Mouse (Mus musculus) heart, postnatal 0 days (tissue): ENCODE measurements at regions not wholly inside any gene's neighbourhood (a gene's known extent, or its start where the extent isn't known, plus 50 kb on each side); places are given as distances from the start of the nearest gene placed in this dataset.

ENCODE experiments used
- ATAC-seq: fragments of 200-750 bp; cut with Nextera tagmentation; 2 replicates; pipeline ENCODE4 v1.8.0; 2017; ENCODE audit warnings: low read depth, moderate number of reproducible peaks, moderate library complexity; ENCODE audit not compliant: insufficient read depth
- DNase-seq: peaks from one replicate; pipeline ENCODE4 v3.0.0-alpha.2; 2016; ENCODE audit warnings: low spot score
- H3K27ac ChIP-seq: fragments of 300-500 bp; sonication (generic); 2 replicates; pipeline ENCODE4 v1.5.1; 2014; ENCODE audit warnings: low read depth, mild to moderate bottlenecking
- H3K27me3 ChIP-seq: fragments of 300-500 bp; sonication (generic); 2 replicates; pipeline ENCODE4 v1.6.1; 2014; ENCODE audit warnings: low read length, mixed read lengths; ENCODE audit not compliant: control insufficient read depth, insufficient read depth
- H3K36me3 ChIP-seq: fragments of 300-500 bp; sonication (generic); replicated peaks from 2 replicates; pipeline ENCODE4 v1.6.1; 2014; ENCODE audit warnings: low read length, mixed read lengths; ENCODE audit not compliant: control insufficient read depth, insufficient read depth
- H3K4me1 ChIP-seq: fragments of 300-500 bp; sonication (generic); 2 replicates; pipeline ENCODE4 v1.6.1; 2014; ENCODE audit warnings: antibody characterized with exemption; ENCODE audit not compliant: control insufficient read depth, insufficient read depth
- H3K4me2 ChIP-seq: fragments of 300-500 bp; sonication (generic); 2 replicates; pipeline ENCODE4 v1.6.1; 2014; ENCODE audit warnings: low read depth, mild to moderate bottlenecking, low read length, moderate library complexity
- H3K4me3 ChIP-seq: fragments of 300-500 bp; sonication (generic); 2 replicates; pipeline ENCODE4 v1.5.1; 2014; ENCODE audit warnings: low read depth, low read length
- H3K9ac ChIP-seq: fragments of 300-500 bp; sonication (generic); replicated peaks from 2 replicates; pipeline ENCODE4 v1.6.1; 2014; ENCODE audit warnings: low read depth, low read length, mixed read lengths
- H3K9me3 ChIP-seq: fragments of 300-500 bp; sonication (generic); replicated peaks from 2 replicates; pipeline ENCODE4 v1.6.1; 2016; ENCODE audit warnings: low read length; ENCODE audit not compliant: control insufficient read depth
- CTCF ChIP-seq: IDR thresholded peaks from 2 replicates; pipeline ENCODE4 v1.5.1; 2016; ENCODE audit warnings: antibody characterized with exemption, control low read depth, low read depth
- EP300 ChIP-seq: IDR thresholded peaks from 2 replicates; pipeline ENCODE4 v1.6.1; 2016; ENCODE audit warnings: antibody characterized with exemption, low read depth
- WGBS: fragments of 180-500 bp; shearing (Covaris S2); extraction: QIAGEN DNeasy Blood & Tissue Kit; methylation state at CpG from one replicate; pipeline ENCODE4 v1.1.7; 2014; 5-methylcytosine and 5-hydroxymethylcytosine counted together

DNA sequence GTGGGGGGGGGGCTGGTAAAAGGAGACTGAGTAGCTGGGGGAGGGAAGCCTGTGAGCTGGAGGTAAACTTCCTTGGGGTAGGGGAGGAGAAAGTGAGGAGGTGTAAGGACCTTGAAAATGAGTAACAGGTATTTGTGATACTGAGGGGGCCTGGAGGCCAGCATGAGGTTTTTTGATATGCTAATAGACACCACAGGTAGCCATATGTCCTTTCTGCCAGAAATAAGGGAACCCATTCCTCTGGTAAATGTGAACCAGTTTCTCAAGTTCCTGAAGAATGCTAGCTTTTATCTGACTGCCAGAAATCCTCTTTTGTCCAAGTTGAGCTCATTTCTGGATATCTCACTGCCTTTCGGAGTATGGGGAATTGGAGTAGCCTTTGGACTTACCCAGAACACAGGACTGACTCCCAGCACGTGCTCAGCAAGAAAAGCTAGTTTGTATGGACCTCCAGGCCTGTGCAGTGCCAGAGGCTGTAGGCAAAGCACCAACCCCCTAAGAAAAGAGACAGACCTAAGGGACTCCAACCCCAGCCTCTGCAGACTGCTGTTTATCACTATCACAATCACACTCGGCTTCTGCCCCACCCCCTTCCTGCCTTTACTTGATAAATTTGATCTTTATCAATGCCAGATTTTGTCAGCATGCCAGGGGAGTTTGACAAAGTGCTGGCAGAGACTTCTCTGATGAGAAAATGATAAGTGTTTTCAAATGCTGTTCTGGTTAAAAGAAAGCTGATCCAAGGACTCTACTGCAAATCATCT, 552.0 kb upstream of the Intu start:
- no peak for ATAC-seq
- WGBS = 26% methylated on average over 3 of the region's 3 CpGs
- Histone ChIP-seq H3K4me1 (no peaks in the 10 kb centered on the region), H3K4me3 (no peak overlapping the region), H3K36me3 (no peaks in the 10 kb centered on the region), H3K27me3 (no peaks in the 10 kb centered on the region), H3K27ac (no peak overlapping the region), H3K9ac (no peak overlapping the region), H3K4me2 (no peak overlapping the region), H3K9me3 (no peaks in the 10 kb centered on the region)
- TF ChIP-seq CTCF (no peak), EP300 (no peak)
- no peak for DNase-seq

DNA sequence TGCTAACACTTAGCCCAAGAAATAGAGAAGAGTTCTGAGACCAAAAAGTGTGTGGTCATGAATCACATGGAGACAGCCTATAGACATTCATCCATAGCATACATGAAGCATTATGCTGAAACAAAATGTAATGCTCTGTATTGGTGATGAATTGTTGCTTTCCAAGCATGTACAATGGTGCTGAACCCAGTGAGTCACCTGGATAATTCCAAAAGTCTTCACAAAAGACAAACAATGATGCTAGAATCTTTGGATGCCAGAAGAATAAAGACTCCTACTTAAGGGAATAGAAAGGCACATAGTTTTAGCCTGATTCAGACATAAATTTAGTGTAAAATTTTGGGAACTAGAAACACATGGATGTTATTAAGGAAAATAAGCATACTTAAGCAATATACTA, 548.4 kb upstream of the Intu start:
- Histone ChIP-seq H3K36me3 (no peaks in the 10 kb centered on the region), H3K27me3 (no peaks in the 10 kb centered on the region), H3K4me2 (no peak overlapping the region), H3K27ac (no peak overlapping the region), H3K4me1 (no peaks in the 10 kb centered on the region), H3K9ac (no peak overlapping the region), H3K4me3 (no peak overlapping the region), H3K9me3 (no peaks in the 10 kb centered on the region)
- ATAC-seq (no peak), DNase-seq (no peak)
- TF ChIP-seq CTCF (no peak), EP300 (no peak)

DNA sequence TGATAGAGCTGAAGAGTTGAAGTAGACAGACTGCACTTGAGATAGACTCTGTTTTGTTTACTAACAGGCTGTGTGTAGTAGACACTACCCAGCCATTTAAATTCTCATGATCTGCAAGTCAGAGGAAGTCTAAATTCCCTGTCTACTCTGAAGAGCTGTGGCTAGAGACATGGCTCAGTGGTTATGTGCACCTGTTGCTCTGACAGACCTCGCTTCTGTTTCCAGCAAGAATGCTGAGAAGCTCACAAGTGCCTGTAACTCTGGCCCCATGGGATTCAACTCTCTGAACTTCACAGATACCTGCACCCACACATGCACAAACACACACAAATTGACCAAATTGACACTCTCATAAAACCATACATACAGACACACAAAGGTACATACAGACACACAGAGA, 543.4 kb upstream of the Intu start:
- no peaks in the 10 kb centered on the region for H3K27me3 ChIP-seq

DNA sequence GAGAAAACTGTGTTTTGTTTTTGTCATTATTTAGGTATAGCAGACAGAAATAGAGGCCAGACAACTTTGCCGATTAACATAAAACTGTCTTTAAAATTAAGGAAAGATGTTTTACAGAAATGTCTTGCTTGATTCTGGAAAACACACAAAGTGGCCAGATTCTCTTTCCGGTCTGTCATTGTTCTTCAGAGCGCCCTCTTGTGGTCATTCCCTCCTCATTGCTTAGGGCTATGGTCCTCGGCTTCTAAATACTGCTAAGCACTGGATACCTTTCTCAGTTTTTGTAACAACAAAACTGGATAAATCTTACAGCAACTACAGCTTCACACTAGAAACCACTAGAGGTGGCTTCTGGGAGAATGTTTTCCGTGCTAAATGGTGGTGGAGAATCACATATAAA, 532.5 kb upstream of the Intu start:
- DNase-seq = peak; percentile 15
- WGBS = 33% methylated on average over 5 of the region's 5 CpGs
- no peak overlapping the region for H3K4me2 ChIP-seq
- TF ChIP-seq CTCF (peak; percentile 60), EP300 (no peak)
- H3K27ac ChIP-seq = no peak overlapping the region
- no peak overlapping the region for H3K9ac ChIP-seq
- H3K4me1 ChIP-seq = no peaks in the 10 kb centered on the region
- no peak overlapping the region for H3K4me3 ChIP-seq
- ATAC-seq = no peak
- H3K27me3 ChIP-seq = no peaks in the 10 kb centered on the region
- H3K9me3 ChIP-seq = no peaks in the 10 kb centered on the region
- no peaks in the 10 kb centered on the region for H3K36me3 ChIP-seq

More for the DNA sequence above, 543.4 kb upstream of the Intu start:
- H3K4me1 ChIP-seq = no peaks in the 10 kb centered on the region
- H3K4me3 ChIP-seq = no peak overlapping the region
- H3K4me2 ChIP-seq = no peak overlapping the region
- H3K27ac ChIP-seq = no peak overlapping the region
- H3K9me3 ChIP-seq = no peaks in the 10 kb centered on the region
- no peak overlapping the region for H3K9ac ChIP-seq
- ATAC-seq (no peak), DNase-seq (no peak)
- 85% methylated on average over 1 of the region's 1 CpGs for WGBS
- H3K36me3 ChIP-seq = no peaks in the 10 kb centered on the region
- TF ChIP-seq EP300 (no peak), CTCF (no peak)

DNA sequence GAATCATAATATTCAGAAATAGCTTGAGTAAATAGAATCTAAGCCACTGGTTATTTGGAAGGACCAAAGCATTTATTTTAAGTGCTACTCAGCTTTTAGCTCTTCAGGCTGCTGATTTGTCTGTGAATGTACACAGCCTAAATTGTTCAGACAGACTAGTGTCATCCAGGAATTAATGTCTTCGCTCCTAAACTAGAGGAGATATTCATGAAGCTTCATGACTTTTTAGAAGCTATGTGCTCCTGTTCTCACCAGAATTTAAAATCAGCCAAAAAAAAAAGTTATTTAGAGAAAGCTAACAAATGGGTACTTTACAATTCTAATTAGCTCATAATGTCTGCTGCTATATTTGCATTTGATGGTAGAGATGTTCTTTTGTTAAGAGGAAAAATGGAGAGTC, 531.2 kb upstream of the Intu start:
- Histone ChIP-seq H3K4me3 (no peak overlapping the region), H3K27me3 (no peaks in the 10 kb centered on the region), H3K4me1 (no peaks in the 10 kb centered on the region), H3K4me2 (no peak overlapping the region), H3K36me3 (no peaks in the 10 kb centered on the region), H3K27ac (no peak overlapping the region), H3K9me3 (no peaks in the 10 kb centered on the region), H3K9ac (no peak overlapping the region)
- DNase-seq = no peak
- no peak for TF ChIP-seq EP300
- no peak for TF ChIP-seq CTCF
- ATAC-seq = no peak
- WGBS = 83% methylated on average over 1 of the region's 1 CpGs

DNA sequence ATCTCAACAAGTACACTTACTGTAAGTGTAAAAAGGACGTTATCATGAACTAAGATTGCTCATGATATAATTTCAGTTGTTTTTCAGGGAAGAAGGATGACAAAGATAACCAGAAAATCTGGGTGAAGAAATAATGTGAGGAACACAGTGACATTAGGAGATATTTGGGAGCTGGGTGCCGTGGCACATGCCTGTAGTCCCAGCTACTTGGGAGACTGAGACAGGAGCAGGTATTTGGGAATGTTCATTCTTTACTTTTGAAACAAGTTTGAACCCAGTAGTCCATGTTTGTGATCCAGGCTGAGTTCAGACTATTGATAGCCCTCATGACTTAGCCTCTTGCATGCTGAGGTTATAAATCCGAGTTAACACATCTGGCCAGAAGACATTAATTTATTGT, 528.2 kb upstream of the Intu start:
- no peak for ATAC-seq

More for the DNA sequence above, 528.2 kb upstream of the Intu start:
- no peak overlapping the region for H3K27ac ChIP-seq
- H3K4me3 ChIP-seq = no peak overlapping the region
- H3K4me2 ChIP-seq = no peak overlapping the region
- no peak for DNase-seq
- H3K9me3 ChIP-seq = no peaks in the 10 kb centered on the region
- no peaks in the 10 kb centered on the region for H3K4me1 ChIP-seq
- H3K9ac ChIP-seq = no peak overlapping the region
- H3K27me3 ChIP-seq = no peaks in the 10 kb centered on the region
- WGBS = 62% methylated on average over 3 of the region's 3 CpGs
- TF ChIP-seq CTCF (no peak), EP300 (no peak)
- H3K36me3 ChIP-seq = no peaks in the 10 kb centered on the region
